Mouse (Mus musculus) olfactory bulb, adult 2 months (tissue): ENCODE data around the gene Dnajc6. TPM values are rescaled to one million over a fixed set of nuclear protein-coding genes. Genes with fewer than 3 reads are reported as not detected.

Experiments
- H3K27ac ChIP-seq: fragments of 200-500 bp; 2 replicates; pipeline ENCODE4 v1.5.1; 2012; ENCODE audit warnings: low read depth, low read length; ENCODE audit not compliant: insufficient read depth
- H3K4me1 ChIP-seq: fragments of 200-500 bp; 2 replicates; pipeline ENCODE4 v1.6.1; 2012; ENCODE audit warnings: low read length; ENCODE audit not compliant: control insufficient read depth, insufficient read depth
- H3K4me3 ChIP-seq: fragments of 200-500 bp; 2 replicates; pipeline ENCODE4 v1.5.1; 2012; ENCODE audit warnings: mild to moderate bottlenecking, low read depth, low read length, moderate library complexity; ENCODE audit not compliant: insufficient read depth
- CTCF ChIP-seq: fragments of 200-500 bp; IDR thresholded peaks from 2 replicates; pipeline ENCODE4 v1.5.1; 2012; ENCODE audit warnings: low read depth, mild to moderate bottlenecking, low read length, moderate library complexity; ENCODE audit not compliant: insufficient read depth
- POLR2A ChIP-seq: fragments of 200-500 bp; IDR thresholded peaks from 2 replicates; pipeline ENCODE4 v1.6.1; 2012; ENCODE audit warnings: mild to moderate bottlenecking, low read depth, low read length, moderate library complexity; ENCODE audit not compliant: insufficient read depth
- WGBS: fragments of 180-500 bp; shearing (Covaris S2); methylation state at CpG from one replicate; pipeline ENCODE4 v1.1.7; 2018; 5-methylcytosine and 5-hydroxymethylcytosine counted together
- polyA plus RNA-seq: library from polyadenylated mRNA; stranded (reverse); fragments of >200 nt; gene quantifications from 2 replicates; pipeline ENCODE4 v1.2.4, GENCODE M21; 2012; ENCODE audit warnings: low replicate concordance; ENCODE audit not compliant: missing spikeins, insufficient read depth, insufficient read length

Dnajc6 gene
- polyA plus RNA-seq, 1 experiment, result not detected

DNA sequence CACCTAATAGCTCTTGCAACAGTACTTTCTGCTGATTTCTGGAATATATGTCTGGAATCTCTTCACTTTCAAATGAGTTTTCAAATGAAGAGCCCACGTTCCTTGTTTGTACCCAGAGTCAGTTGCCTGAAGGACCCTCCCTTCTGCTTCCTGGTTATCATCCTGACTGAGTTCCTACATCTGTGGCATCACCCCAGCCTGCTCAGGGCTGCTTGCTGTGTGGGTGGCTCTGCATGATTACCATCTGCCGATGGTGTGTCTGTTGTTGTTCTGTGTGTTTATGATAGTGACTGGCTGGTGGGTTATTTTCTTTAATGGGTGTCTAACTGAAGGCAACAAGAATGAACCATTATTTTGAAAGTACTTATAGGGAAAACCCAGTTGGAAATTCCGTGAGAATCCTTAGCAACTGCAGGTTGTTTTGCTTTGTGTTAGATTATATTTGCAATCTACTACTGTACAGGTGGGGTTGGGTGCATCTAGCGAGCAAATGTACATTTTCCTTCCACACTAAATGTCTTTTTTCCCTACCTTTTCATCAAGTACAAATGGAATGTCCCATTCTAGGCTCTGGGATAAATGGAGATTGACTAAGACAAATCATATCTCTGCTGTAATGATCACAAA lies 158.5 kb downstream of the Dnajc6 start:
- no peak overlapping the region for H3K27ac ChIP-seq
- no peak overlapping the region for H3K4me3 ChIP-seq
- peaks cover 4% of the 10 kb centered on the region; the same call in 1 of the 2 replicates for H3K4me1 ChIP-seq
- no peak for TF ChIP-seq POLR2A
- TF ChIP-seq CTCF, result no peak
- 45% methylated on average over 4 of the region's 4 CpGs for WGBS

DNA sequence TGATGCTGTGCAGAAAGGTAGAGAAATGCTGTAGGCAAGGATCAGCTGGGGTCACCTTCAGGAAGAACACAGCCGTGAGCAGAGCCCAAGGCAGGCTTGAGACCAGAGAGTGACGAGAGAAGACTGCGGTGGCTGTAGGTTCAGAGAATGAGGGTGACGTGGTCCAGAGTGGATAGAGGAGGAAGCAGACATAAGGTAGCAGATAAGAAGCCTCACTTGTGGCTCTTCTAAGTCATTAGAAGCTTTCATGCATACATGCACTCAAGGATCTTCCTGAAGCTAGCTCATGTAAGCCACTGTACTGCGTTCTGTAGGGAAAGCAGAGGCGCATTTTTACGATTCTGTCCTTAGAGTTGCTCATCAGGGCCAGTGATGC lies 159.0 kb downstream of the Dnajc6 start:
- H3K4me3 ChIP-seq, result no peak overlapping the region
- TF ChIP-seq CTCF (no peak), POLR2A (no peak)
- peaks cover 4% of the 10 kb centered on the region; the same call in 1 of the 2 replicates for H3K4me1 ChIP-seq
- WGBS, result 94% methylated on average over 7 of the region's 7 CpGs
- H3K27ac ChIP-seq, result no peak overlapping the region

DNA sequence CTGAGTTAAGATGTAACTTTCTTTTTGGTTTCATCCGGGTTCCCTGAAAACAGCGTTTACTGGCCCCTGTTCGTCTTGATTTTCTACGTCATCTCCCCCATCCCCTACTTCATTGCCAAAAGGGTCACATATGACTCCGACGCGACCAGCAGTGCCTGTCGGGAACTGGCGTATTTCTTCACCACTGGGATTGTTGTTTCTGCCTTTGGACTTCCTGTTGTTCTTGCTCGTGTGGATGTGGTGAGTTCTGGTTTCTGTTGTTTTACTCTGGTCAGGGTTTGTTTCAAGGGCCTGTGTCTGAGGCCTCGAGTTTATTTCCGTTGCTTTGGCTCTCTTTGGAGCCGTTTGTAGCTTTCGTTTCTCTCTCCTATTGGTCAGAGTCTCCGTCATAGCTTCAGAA lies 159.6 kb downstream of the Dnajc6 start:
- 91% methylated on average over 15 of the region's 15 CpGs for WGBS
- no peak for TF ChIP-seq CTCF
- TF ChIP-seq POLR2A, result no peak
- Histone ChIP-seq H3K27ac (no peak overlapping the region), H3K4me3 (no peak overlapping the region), H3K4me1 (peaks cover 4% of the 10 kb centered on the region; the same call in 1 of the 2 replicates)

DNA sequence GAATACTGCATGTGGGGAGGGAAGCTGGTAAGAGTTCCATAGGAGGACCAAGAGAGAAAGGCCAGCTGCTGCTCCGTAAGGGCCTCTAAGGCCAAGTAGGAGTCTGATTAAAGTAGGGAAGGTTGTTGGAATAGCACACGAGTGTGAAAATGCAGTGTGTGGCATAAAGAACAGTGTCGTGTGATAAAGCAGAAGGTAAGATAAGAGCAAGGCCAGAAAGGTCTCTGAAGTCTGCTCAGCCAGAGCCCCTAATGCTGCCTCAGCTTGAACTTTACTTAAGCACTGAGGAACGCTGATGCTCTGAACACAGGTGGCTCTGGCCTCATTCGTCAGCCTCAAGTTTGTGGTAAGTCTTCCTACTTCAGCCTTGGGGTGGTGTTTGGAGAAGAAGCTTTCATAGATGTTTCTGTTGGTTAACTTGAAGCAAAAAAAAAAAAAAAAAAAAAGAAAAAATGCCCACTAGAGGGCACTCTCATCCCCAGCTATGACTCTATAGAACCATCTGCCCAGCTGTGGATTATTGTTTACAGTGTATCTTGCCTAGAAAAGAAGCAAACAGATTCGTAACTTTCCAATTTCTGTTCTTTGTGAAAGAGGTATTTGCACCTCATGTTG lies 160.6 kb downstream of the Dnajc6 start:
- H3K4me3 ChIP-seq, result no peak overlapping the region
- H3K27ac ChIP-seq, result no peak overlapping the region
- TF ChIP-seq CTCF (no peak), POLR2A (no peak)
- 57% methylated on average over 6 of the region's 6 CpGs for WGBS
- H3K4me1 ChIP-seq, result peaks cover 4% of the 10 kb centered on the region; the same call in 1 of the 2 replicates

DNA sequence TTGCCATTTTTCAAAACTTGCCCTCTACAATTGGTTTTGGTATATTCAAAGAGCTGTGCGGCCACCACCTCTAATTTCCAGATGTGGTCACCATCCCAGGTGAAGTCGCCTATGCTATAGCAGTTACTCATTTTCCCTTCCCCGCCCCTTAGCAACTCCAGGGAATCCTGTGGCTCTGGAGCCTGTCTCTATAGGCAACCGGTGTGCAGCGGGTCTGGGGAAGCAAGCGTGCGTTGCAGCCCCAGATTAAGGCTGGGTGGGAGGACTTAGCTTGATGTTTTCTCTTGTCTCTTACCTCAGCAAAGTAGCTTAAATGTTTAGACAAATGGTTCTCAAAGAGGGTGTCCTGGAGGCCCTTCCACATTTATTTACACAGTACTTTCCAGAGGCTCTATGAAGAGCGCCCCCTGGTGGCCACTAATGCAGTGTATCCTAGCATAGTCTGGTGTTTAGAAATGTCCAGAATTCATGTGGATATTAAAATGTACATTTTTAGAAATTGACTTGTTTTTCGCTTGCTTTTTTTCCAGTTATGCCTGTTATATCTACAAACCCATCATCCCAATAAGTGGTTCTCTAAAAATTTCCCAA lies 167.8 kb downstream of the Dnajc6 start:
- no peak for TF ChIP-seq CTCF
- no peak for TF ChIP-seq POLR2A
- H3K27ac ChIP-seq, result no peak overlapping the region
- H3K4me3 ChIP-seq, result no peak overlapping the region
- peaks cover 3% of the 10 kb centered on the region for H3K4me1 ChIP-seq
- 68% methylated on average over 9 of the region's 9 CpGs for WGBS

DNA sequence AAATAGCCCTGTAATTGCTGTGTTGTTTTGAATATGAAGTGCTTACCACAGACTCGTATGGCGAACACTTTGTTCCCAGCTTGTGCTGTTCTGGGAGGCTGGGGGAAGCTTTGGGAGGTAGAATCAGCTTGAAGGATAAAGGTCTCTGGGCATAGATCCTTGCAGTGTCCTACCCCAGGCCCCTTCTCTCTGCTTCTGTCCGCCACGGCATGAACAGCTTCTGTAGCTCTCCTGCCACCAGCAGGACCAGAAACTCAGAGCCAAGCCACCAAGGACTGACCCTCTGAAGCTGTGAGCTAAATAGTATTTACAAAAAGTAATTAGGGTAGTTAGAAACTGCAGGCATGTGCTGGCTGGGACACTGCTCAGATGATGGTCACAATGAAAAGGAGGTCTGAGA lies 168.3 kb downstream of the Dnajc6 start:
- Histone ChIP-seq H3K4me3 (no peak overlapping the region), H3K27ac (no peak overlapping the region), H3K4me1 (peaks cover 3% of the 10 kb centered on the region)
- WGBS, result 91% methylated on average over 4 of the region's 4 CpGs
- TF ChIP-seq CTCF, result no peak
- no peak for TF ChIP-seq POLR2A

DNA sequence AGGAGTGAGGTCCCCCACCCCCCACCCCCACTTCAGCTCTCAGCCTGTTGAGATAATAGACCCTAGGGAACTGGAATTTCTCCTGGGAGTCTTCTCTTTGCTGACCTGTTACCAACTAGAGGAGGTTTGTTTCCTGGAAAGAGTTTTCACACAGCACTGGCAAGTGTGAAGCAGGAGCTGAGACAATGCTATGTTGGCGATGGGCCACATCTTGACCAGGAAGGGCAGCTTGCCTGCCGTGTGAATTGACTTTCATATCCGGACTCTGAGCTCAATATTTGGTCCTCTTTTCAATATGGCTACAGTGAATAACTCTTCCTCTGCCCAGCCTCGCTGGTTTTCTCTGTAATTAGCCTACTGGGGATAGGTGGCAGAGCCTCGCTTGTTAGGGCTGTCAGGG lies 172.7 kb downstream of the Dnajc6 start:
- Histone ChIP-seq H3K4me1 (peaks cover 3% of the 10 kb centered on the region), H3K4me3 (no peak overlapping the region), H3K27ac (no peak overlapping the region)
- TF ChIP-seq CTCF, result no peak
- no peak for TF ChIP-seq POLR2A
- 49% methylated on average over 5 of the region's 5 CpGs for WGBS

DNA sequence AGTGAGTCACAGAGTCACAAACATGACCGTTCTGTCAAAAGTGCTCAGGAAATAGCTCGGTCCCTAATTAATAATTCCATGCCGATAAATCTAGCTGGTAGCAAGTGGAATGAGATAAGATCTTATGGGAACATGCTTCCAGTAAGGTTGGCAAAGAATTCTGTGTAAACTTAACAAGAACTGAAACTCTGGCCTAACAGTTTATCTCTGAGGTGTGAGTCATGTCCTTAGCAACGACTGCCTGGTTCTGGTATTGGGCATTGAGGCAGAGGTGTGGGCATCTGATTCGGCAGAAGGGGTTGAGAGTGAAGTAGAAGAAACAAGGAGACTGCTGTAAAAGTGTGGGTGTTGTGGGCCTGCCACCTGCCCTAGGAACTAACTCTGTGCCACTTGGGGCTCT lies 173.4 kb downstream of the Dnajc6 start:
- no peak for TF ChIP-seq POLR2A
- TF ChIP-seq CTCF, result no peak
- no peak overlapping the region for H3K27ac ChIP-seq
- 27% methylated on average over 5 of the region's 5 CpGs for WGBS
- H3K4me3 ChIP-seq, result no peak overlapping the region
- peaks cover 3% of the 10 kb centered on the region for H3K4me1 ChIP-seq

DNA sequence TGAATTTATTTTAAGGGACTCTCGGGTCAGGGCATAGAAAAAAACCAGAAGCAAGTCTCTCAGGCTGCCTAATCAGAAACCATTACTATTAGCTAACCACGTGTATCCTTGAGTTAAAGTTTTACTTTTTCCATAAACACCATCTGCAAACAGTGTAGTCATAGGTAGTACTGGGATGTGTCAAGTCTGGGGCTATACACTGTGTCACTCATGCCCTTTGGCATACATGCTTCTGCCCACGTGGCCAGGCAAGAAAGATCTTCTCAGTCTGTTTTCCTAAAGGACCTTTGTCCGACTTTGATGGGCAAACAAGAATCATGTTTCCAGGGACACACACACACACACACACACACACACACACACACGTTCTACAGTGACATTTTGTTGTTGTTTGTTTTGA lies 178.3 kb downstream of the Dnajc6 start:
- WGBS, result 78% methylated on average over 5 of the region's 5 CpGs
- no peak overlapping the region for H3K27ac ChIP-seq
- no peak for TF ChIP-seq POLR2A
- no peak for TF ChIP-seq CTCF
- no peak overlapping the region for H3K4me3 ChIP-seq
- no peaks in the 10 kb centered on the region for H3K4me1 ChIP-seq
